Mouse (Mus musculus): ENCODE results near the gene Rab3c.

GRCm38 (mm10) chr13:110066674-110067073 is 214.1 kb downstream of the Rab3c start:
- TF ChIP-seq CTCF (IDR thresholded peaks at IDR 0.05; ENCODE audit: borderline replicate concordance, extremely low read depth, insufficient read depth, insufficient read length) (no peak), POLR2A (IDR thresholded peaks at IDR 0.05; ENCODE audit: borderline replicate concordance, extremely low read depth, insufficient read depth, insufficient read length, poor library complexity, severe bottlenecking) (no peak)

All from brain, embryonic 14.5 days (tissue).